Mouse (Mus musculus) heart, postnatal 0 days (tissue): ENCODE results near the gene Hist2h3b. TPM values are rescaled to one million over a fixed set of nuclear protein-coding genes. Genes with fewer than 3 reads are reported as not detected.

Experiments used
- ATAC-seq: fragments of 200-750 bp; cut with Nextera tagmentation; 2 replicates; pipeline ENCODE4 v1.8.0; 2017; ENCODE audit warnings: low read depth, moderate number of reproducible peaks, moderate library complexity; ENCODE audit not compliant: insufficient read depth
- DNase-seq: peaks from one replicate; pipeline ENCODE4 v3.0.0-alpha.2; 2016; ENCODE audit warnings: low spot score
- H3K27ac ChIP-seq: fragments of 300-500 bp; sonication (generic); 2 replicates; pipeline ENCODE4 v1.5.1; 2014; ENCODE audit warnings: low read depth, mild to moderate bottlenecking
- H3K27me3 ChIP-seq: fragments of 300-500 bp; sonication (generic); 2 replicates; pipeline ENCODE4 v1.6.1; 2014; ENCODE audit warnings: low read length, mixed read lengths; ENCODE audit not compliant: control insufficient read depth, insufficient read depth
- H3K36me3 ChIP-seq: fragments of 300-500 bp; sonication (generic); replicated peaks from 2 replicates; pipeline ENCODE4 v1.6.1; 2014; ENCODE audit warnings: low read length, mixed read lengths; ENCODE audit not compliant: control insufficient read depth, insufficient read depth
- H3K4me1 ChIP-seq: fragments of 300-500 bp; sonication (generic); 2 replicates; pipeline ENCODE4 v1.6.1; 2014; ENCODE audit warnings: antibody characterized with exemption; ENCODE audit not compliant: control insufficient read depth, insufficient read depth
- H3K4me2 ChIP-seq: fragments of 300-500 bp; sonication (generic); 2 replicates; pipeline ENCODE4 v1.6.1; 2014; ENCODE audit warnings: low read depth, mild to moderate bottlenecking, low read length, moderate library complexity
- H3K4me3 ChIP-seq: fragments of 300-500 bp; sonication (generic); 2 replicates; pipeline ENCODE4 v1.5.1; 2014; ENCODE audit warnings: low read depth, low read length
- H3K9ac ChIP-seq: fragments of 300-500 bp; sonication (generic); replicated peaks from 2 replicates; pipeline ENCODE4 v1.6.1; 2014; ENCODE audit warnings: low read depth, low read length, mixed read lengths
- H3K9me3 ChIP-seq: fragments of 300-500 bp; sonication (generic); replicated peaks from 2 replicates; pipeline ENCODE4 v1.6.1; 2016; ENCODE audit warnings: low read length; ENCODE audit not compliant: control insufficient read depth
- CTCF ChIP-seq: IDR thresholded peaks from 2 replicates; pipeline ENCODE4 v1.5.1; 2016; ENCODE audit warnings: antibody characterized with exemption, control low read depth, low read depth
- EP300 ChIP-seq: IDR thresholded peaks from 2 replicates; pipeline ENCODE4 v1.6.1; 2016; ENCODE audit warnings: antibody characterized with exemption, low read depth
- WGBS: fragments of 180-500 bp; shearing (Covaris S2); extraction: QIAGEN DNeasy Blood & Tissue Kit; methylation state at CpG from one replicate; pipeline ENCODE4 v1.1.7; 2014; 5-methylcytosine and 5-hydroxymethylcytosine counted together
- polyA plus RNA-seq: library from polyadenylated mRNA; unstranded; fragments of >200 nt; fragmentation: Nextera tagmentation; extraction: Ambion mirVana; gene quantifications from 2 replicates; pipeline ENCODE4 v1.2.1, GENCODE M21; 2015
- total RNA-seq: library from RNA; depleted of rRNA; stranded (reverse); fragments of >200 nt; gene quantifications from 2 replicates; pipeline ENCODE4 v1.2.3, GENCODE M21; 2014; ENCODE audit warnings: low replicate concordance

The Hist2h3b gene
- total and polyA plus RNA-seq, 2 experiments from 2014 or later: 13.1 to 1,066 TPM

GRCm38 (mm10) chr3:96269511-96270474 lies 1.3 kb downstream of the Hist2h3b start, which contains the start of gene Hist2h2bb:
Hist2h2bb (plus strand) TSS chr3:96269752.
- Histone ChIP-seq H3K36me3 (no peaks in the 10 kb centered on the region), H3K27me3 (no peaks in the 10 kb centered on the region), H3K9ac (peak within 1 kb of the TSS; percentile 60), H3K4me1 (peaks cover 8% of the 10 kb centered on the region; the same call in 1 of the 2 replicates), H3K4me2 (peak within 1 kb of the TSS; percentile 75), H3K27ac (peak within 1 kb of the TSS; percentile 95), H3K4me3 (peak within 1 kb of the TSS; percentile 54), H3K9me3 (no peaks in the 10 kb centered on the region)
- DNase-seq (peak; percentile 98), ATAC-seq (peak; percentile 95)
- 2% methylated on average over 45 of the region's 45 CpGs for WGBS
- TF ChIP-seq CTCF: no peak

- Histone ChIP-seq H3K4me1 (no peaks in the 10 kb centered on the region), H3K27me3 (no peaks in the 10 kb centered on the region), H3K4me2 (no peak overlapping the region), H3K9me3 (no peaks in the 10 kb centered on the region), H3K4me3 (no peak overlapping the region), H3K36me3 (no peaks in the 10 kb centered on the region), H3K27ac (no peak overlapping the region), H3K9ac (no peak overlapping the region)
- WGBS: 77% methylated on average over 17 of the region's 17 CpGs
- DNase-seq (no peak), ATAC-seq (no peak)
- TF ChIP-seq CTCF (no peak), EP300 (no peak)
Observed at GRCm38 (mm10) chr3:96273591-96274465, 5.4 kb downstream of the Hist2h3b start.

- Histone ChIP-seq H3K4me3 (peak overlapping the region; percentile 52), H3K9me3 (no peaks in the 10 kb centered on the region), H3K36me3 (no peaks in the 10 kb centered on the region), H3K4me1 (no peaks in the 10 kb centered on the region), H3K9ac (peak overlapping the region; percentile 39; the same call in 1 of the 2 replicates), H3K4me2 (peak overlapping the region; percentile 75), H3K27ac (no peak overlapping the region), H3K27me3 (no peaks in the 10 kb centered on the region)
- peak; percentile 10; the same call in 1 of the 2 replicates for ATAC-seq
- DNase-seq: no peak
- WGBS: 19% methylated on average over 8 of the region's 8 CpGs
- TF ChIP-seq CTCF: 0 out of 2 replicates have a peak, but pooled peaks have one; percentile 8
- no peak for TF ChIP-seq EP300
Observed at GRCm38 (mm10) chr3:96277428-96277799, 9.0 kb downstream of the Hist2h3b start.

GRCm38 (mm10) chr3:96277800-96278624 lies 9.6 kb downstream of the Hist2h3b start:
- Histone ChIP-seq H3K4me2 (peak overlapping the region; percentile 75), H3K9ac (peak overlapping the region; percentile 39; the same call in 1 of the 2 replicates), H3K36me3 (no peaks in the 10 kb centered on the region), H3K27ac (peak overlapping the region; percentile 72; the same call in 1 of the 2 replicates), H3K4me1 (no peaks in the 10 kb centered on the region), H3K27me3 (0 out of 2 replicates have a peak, but pooled peaks cover under 1% of the 10 kb centered on the region), H3K9me3 (no peaks in the 10 kb centered on the region), H3K4me3 (peak overlapping the region; percentile 52)
- DNase-seq (peak; percentile 85), ATAC-seq (peak; percentile 91)
- WGBS: under 1% methylated on average over 49 of the region's 49 CpGs
- TF ChIP-seq EP300 (no peak), CTCF (peak; percentile 76)

GRCm38 (mm10) chr3:96280660-96281059 lies 12.2 kb downstream of the Hist2h3b start:
- peaks cover 18% of the 10 kb centered on the region for H3K27me3 ChIP-seq
- H3K27ac ChIP-seq: no peak overlapping the region
- TF ChIP-seq CTCF (no peak), EP300 (no peak)
- DNase-seq (no peak), ATAC-seq (no peak)
- no peaks in the 10 kb centered on the region for H3K9me3 ChIP-seq
- H3K36me3 ChIP-seq: no peaks in the 10 kb centered on the region
- 62% methylated on average over 6 of the region's 6 CpGs for WGBS
- no peak overlapping the region for H3K4me2 ChIP-seq
- no peaks in the 10 kb centered on the region for H3K4me1 ChIP-seq
- H3K4me3 ChIP-seq: no peak overlapping the region
- H3K9ac ChIP-seq: no peak overlapping the region
